Mouse (Mus musculus) brain, embryonic 14.5 days (tissue): Measurements from ENCODE around the gene Fam151a.
"Not testable (repeated sequence)": the region's sequence is repeated elsewhere in the genome, so short reads cannot be mapped to it uniquely, and the experiment has no call there.

ENCODE experiments used
- CTCF ChIP-seq: fragments of 200-500 bp; IDR thresholded peaks from 2 replicates; pipeline ENCODE4 v1.5.1; 2012; ENCODE audit warnings: inconsistent platforms, mild to moderate bottlenecking, moderate library complexity, borderline replicate concordance; ENCODE audit not compliant: insufficient read depth, insufficient read length; ENCODE audit errors: extremely low read depth
- POLR2A ChIP-seq: fragments of 200-500 bp; IDR thresholded peaks from 2 replicates; pipeline ENCODE4 v1.6.1; 2012; ENCODE audit warnings: mild to moderate bottlenecking, inconsistent platforms, borderline replicate concordance; ENCODE audit not compliant: poor library complexity, insufficient read depth, insufficient read length, severe bottlenecking; ENCODE audit errors: extremely low read depth

- not testable (repeated sequence) for TF ChIP-seq POLR2A, CTCF
These were observed 60.1 kb downstream of the Fam151a start for GRCm38 (mm10) chr4:106793826-106794225.
